Mouse (Mus musculus) midbrain, embryonic 10.5 days (tissue): Measurements from ENCODE around the gene Psmd7. TPM values are rescaled to one million over a fixed set of nuclear protein-coding genes. Genes with fewer than 3 reads are reported as not detected.

Experiments used
- DNase-seq: peaks from one replicate; pipeline ENCODE4 v3.0.0-alpha.2; 2017; ENCODE audit warnings: low spot score
- H3K27ac ChIP-seq: fragments of 300-500 bp; sonication (generic); replicated peaks from 2 replicates; pipeline ENCODE4 v1.5.1; 2016; ENCODE audit warnings: mild to moderate bottlenecking
- H3K27me3 ChIP-seq: fragments of 300-500 bp; sonication (generic); 2 replicates; pipeline ENCODE4 v1.6.1; 2016; ENCODE audit warnings: low read depth, mild to moderate bottlenecking; ENCODE audit not compliant: poor library complexity, severe bottlenecking
- H3K36me3 ChIP-seq: fragments of 300-500 bp; sonication (generic); 2 replicates; pipeline ENCODE4 v1.6.1; 2016; ENCODE audit warnings: mild to moderate bottlenecking, moderate library complexity
- H3K4me1 ChIP-seq: fragments of 300-500 bp; sonication (generic); 2 replicates; pipeline ENCODE4 v1.6.1; 2016
- H3K4me3 ChIP-seq: fragments of 300-500 bp; sonication (generic); 2 replicates; pipeline ENCODE4 v1.5.1; 2016; ENCODE audit warnings: mild to moderate bottlenecking, moderate library complexity
- H3K9me3 ChIP-seq: fragments of 300-500 bp; sonication (generic); replicated peaks from 2 replicates; pipeline ENCODE4 v1.6.1; 2016; ENCODE audit warnings: mild to moderate bottlenecking
- WGBS: fragments of 180-500 bp; shearing (Covaris S2); methylation state at CpG from one replicate; pipeline ENCODE4 v1.1.7; 2016; 5-methylcytosine and 5-hydroxymethylcytosine counted together
- polyA plus RNA-seq: library from polyadenylated mRNA; unstranded; fragments of >200 nt; fragmentation: Nextera tagmentation; extraction: Ambion mirVana; gene quantifications from 2 replicates; pipeline ENCODE4 v1.2.1, GENCODE M21; 2016

Psmd7 gene
- polyA plus RNA-seq, 1 experiment from 2014 or later = 337 TPM

- Histone ChIP-seq H3K27me3 (no peaks in the 10 kb centered on the region), H3K36me3 (peaks cover 22% of the 10 kb centered on the region), H3K4me1 (peaks cover 4% of the 10 kb centered on the region; the same call in 1 of the 2 replicates), H3K9me3 (no peaks in the 10 kb centered on the region), H3K4me3 (no peak overlapping the region), H3K27ac (no peak overlapping the region)
- WGBS = 95% methylated on average over 3 of the region's 3 CpGs
- DNase-seq = no peak
Measured at GRCm38 (mm10) chr8:107574771-107575170, 13.5 kb downstream of the Psmd7 start.

GRCm38 (mm10) chr8:107572497-107572896, 15.8 kb downstream of the Psmd7 start:
- H3K9me3 ChIP-seq = no peaks in the 10 kb centered on the region
- 48% methylated on average over 4 of the region's 4 CpGs for WGBS

GRCm38 (mm10) chr8:107571486-107572135, 16.7 kb downstream of the Psmd7 start:
- H3K36me3 ChIP-seq = no peaks in the 10 kb centered on the region
- H3K9me3 ChIP-seq = no peaks in the 10 kb centered on the region
- H3K27me3 ChIP-seq = no peaks in the 10 kb centered on the region
- no peak for DNase-seq
- no peak overlapping the region for H3K4me3 ChIP-seq
- H3K4me1 ChIP-seq = peaks cover 4% of the 10 kb centered on the region; the same call in 1 of the 2 replicates
- H3K27ac ChIP-seq = no peak overlapping the region
- 94% methylated on average over 7 of the region's 7 CpGs for WGBS

More at GRCm38 (mm10) chr8:107572497-107572896, 15.8 kb downstream of the Psmd7 start:
- no peaks in the 10 kb centered on the region for H3K36me3 ChIP-seq
- no peak overlapping the region for H3K4me3 ChIP-seq
- H3K27ac ChIP-seq = no peak overlapping the region
- H3K4me1 ChIP-seq = peaks cover 4% of the 10 kb centered on the region; the same call in 1 of the 2 replicates
- DNase-seq = peak; percentile 68
- no peaks in the 10 kb centered on the region for H3K27me3 ChIP-seq

GRCm38 (mm10) chr8:107571046-107571445, 17.2 kb downstream of the Psmd7 start:
- H3K27me3 ChIP-seq = no peaks in the 10 kb centered on the region
- DNase-seq = no peak
- H3K4me1 ChIP-seq = no peaks in the 10 kb centered on the region
- 86% methylated on average over 2 of the region's 2 CpGs for WGBS
- no peak overlapping the region for H3K27ac ChIP-seq
- no peak overlapping the region for H3K4me3 ChIP-seq
- H3K36me3 ChIP-seq = no peaks in the 10 kb centered on the region
- H3K9me3 ChIP-seq = no peaks in the 10 kb centered on the region

- WGBS = 81% methylated on average over 9 of the region's 9 CpGs
- no peak for DNase-seq
Measured at GRCm38 (mm10) chr8:107562164-107562563, 26.1 kb downstream of the Psmd7 start.

GRCm38 (mm10) chr8:107560820-107561536, 27.3 kb downstream of the Psmd7 start:
- DNase-seq = no peak
- Histone ChIP-seq H3K27ac (no peak overlapping the region), H3K36me3 (peaks cover 24% of the 10 kb centered on the region), H3K4me1 (peaks cover 21% of the 10 kb centered on the region), H3K9me3 (no peaks in the 10 kb centered on the region), H3K27me3 (no peaks in the 10 kb centered on the region), H3K4me3 (no peak overlapping the region)
- WGBS = 71% methylated on average over 16 of the region's 16 CpGs

More at GRCm38 (mm10) chr8:107562164-107562563, 26.1 kb downstream of the Psmd7 start:
- H3K27ac ChIP-seq = no peak overlapping the region
- H3K4me3 ChIP-seq = no peak overlapping the region
- H3K9me3 ChIP-seq = no peaks in the 10 kb centered on the region
- peaks cover 12% of the 10 kb centered on the region for H3K36me3 ChIP-seq
- H3K4me1 ChIP-seq = peaks cover 9% of the 10 kb centered on the region
- H3K27me3 ChIP-seq = no peaks in the 10 kb centered on the region

GRCm38 (mm10) chr8:107556511-107556936, 31.7 kb downstream of the Psmd7 start:
- no peak for DNase-seq
- Histone ChIP-seq H3K27me3 (no peaks in the 10 kb centered on the region), H3K27ac (peak overlapping the region; percentile 43), H3K36me3 (peaks cover 59% of the 10 kb centered on the region), H3K4me1 (peaks cover 32% of the 10 kb centered on the region), H3K9me3 (no peaks in the 10 kb centered on the region), H3K4me3 (no peak overlapping the region)
- 35% methylated on average over 12 of the region's 12 CpGs for WGBS

GRCm38 (mm10) chr8:107555231-107555630, 33.0 kb downstream of the Psmd7 start:
- peaks cover 32% of the 10 kb centered on the region for H3K4me1 ChIP-seq
- H3K9me3 ChIP-seq = no peaks in the 10 kb centered on the region
- no peak for DNase-seq

GRCm38 (mm10) chr8:107552234-107552633, 36.0 kb downstream of the Psmd7 start:
- H3K27ac ChIP-seq = peak overlapping the region; percentile 33; the same call in 1 of the 2 replicates
- no peak for DNase-seq

More at GRCm38 (mm10) chr8:107555231-107555630, 33.0 kb downstream of the Psmd7 start:
- Histone ChIP-seq H3K4me3 (no peak overlapping the region), H3K27ac (no peak overlapping the region), H3K36me3 (peaks cover 72% of the 10 kb centered on the region), H3K27me3 (no peaks in the 10 kb centered on the region)
- WGBS = 90% methylated on average over 10 of the region's 10 CpGs

GRCm38 (mm10) chr8:107546817-107547216, 41.4 kb downstream of the Psmd7 start:
- DNase-seq = no peak

More at GRCm38 (mm10) chr8:107552234-107552633, 36.0 kb downstream of the Psmd7 start:
- no peaks in the 10 kb centered on the region for H3K27me3 ChIP-seq
- H3K4me3 ChIP-seq = no peak overlapping the region
- WGBS = 42% methylated on average over 6 of the region's 6 CpGs
- no peaks in the 10 kb centered on the region for H3K9me3 ChIP-seq
- H3K36me3 ChIP-seq = peaks cover 82% of the 10 kb centered on the region
- H3K4me1 ChIP-seq = peaks cover 24% of the 10 kb centered on the region

GRCm38 (mm10) chr8:107546154-107546553, 42.1 kb downstream of the Psmd7 start:
- 95% methylated on average over 4 of the region's 4 CpGs for WGBS
- H3K4me3 ChIP-seq = no peak overlapping the region
- no peak for DNase-seq
- no peaks in the 10 kb centered on the region for H3K27me3 ChIP-seq
- no peak overlapping the region for H3K27ac ChIP-seq
- peaks cover 71% of the 10 kb centered on the region for H3K36me3 ChIP-seq
- peaks cover 14% of the 10 kb centered on the region for H3K4me1 ChIP-seq
- H3K9me3 ChIP-seq = no peaks in the 10 kb centered on the region

More at GRCm38 (mm10) chr8:107546817-107547216, 41.4 kb downstream of the Psmd7 start:
- peaks cover 71% of the 10 kb centered on the region for H3K36me3 ChIP-seq
- no peaks in the 10 kb centered on the region for H3K27me3 ChIP-seq
- H3K9me3 ChIP-seq = no peaks in the 10 kb centered on the region
- H3K27ac ChIP-seq = no peak overlapping the region
- no peak overlapping the region for H3K4me3 ChIP-seq
- WGBS = 91% methylated on average over 8 of the region's 8 CpGs
- peaks cover 15% of the 10 kb centered on the region for H3K4me1 ChIP-seq

GRCm38 (mm10) chr8:107545621-107546152, 42.6 kb downstream of the Psmd7 start:
- 93% methylated on average over 11 of the region's 11 CpGs for WGBS
- DNase-seq = no peak

More at GRCm38 (mm10) chr8:107545621-107546152, 42.6 kb downstream of the Psmd7 start:
- peaks cover 71% of the 10 kb centered on the region for H3K36me3 ChIP-seq
- peaks cover 14% of the 10 kb centered on the region for H3K4me1 ChIP-seq
- no peak overlapping the region for H3K4me3 ChIP-seq
- H3K9me3 ChIP-seq = no peaks in the 10 kb centered on the region
- 0 out of 2 replicates have a peak overlapping the region, but pooled peaks have one; percentile 55 for H3K27ac ChIP-seq
- no peaks in the 10 kb centered on the region for H3K27me3 ChIP-seq
